Mouse (Mus musculus): ENCODE measurements around the gene Tnfrsf11a. TPM values are rescaled to one million over a fixed set of nuclear protein-coding genes. Genes with fewer than 3 reads are reported as not detected.
A peak's percentile ranks its signal among the peaks of the same experiment; 100 is the strongest.

Tnfrsf11a gene
- polyA plus RNA-seq (2015; fragmentation: Nextera tagmentation; extraction: Ambion mirVana), result 1.6 TPM in 2 replicates

DNA sequence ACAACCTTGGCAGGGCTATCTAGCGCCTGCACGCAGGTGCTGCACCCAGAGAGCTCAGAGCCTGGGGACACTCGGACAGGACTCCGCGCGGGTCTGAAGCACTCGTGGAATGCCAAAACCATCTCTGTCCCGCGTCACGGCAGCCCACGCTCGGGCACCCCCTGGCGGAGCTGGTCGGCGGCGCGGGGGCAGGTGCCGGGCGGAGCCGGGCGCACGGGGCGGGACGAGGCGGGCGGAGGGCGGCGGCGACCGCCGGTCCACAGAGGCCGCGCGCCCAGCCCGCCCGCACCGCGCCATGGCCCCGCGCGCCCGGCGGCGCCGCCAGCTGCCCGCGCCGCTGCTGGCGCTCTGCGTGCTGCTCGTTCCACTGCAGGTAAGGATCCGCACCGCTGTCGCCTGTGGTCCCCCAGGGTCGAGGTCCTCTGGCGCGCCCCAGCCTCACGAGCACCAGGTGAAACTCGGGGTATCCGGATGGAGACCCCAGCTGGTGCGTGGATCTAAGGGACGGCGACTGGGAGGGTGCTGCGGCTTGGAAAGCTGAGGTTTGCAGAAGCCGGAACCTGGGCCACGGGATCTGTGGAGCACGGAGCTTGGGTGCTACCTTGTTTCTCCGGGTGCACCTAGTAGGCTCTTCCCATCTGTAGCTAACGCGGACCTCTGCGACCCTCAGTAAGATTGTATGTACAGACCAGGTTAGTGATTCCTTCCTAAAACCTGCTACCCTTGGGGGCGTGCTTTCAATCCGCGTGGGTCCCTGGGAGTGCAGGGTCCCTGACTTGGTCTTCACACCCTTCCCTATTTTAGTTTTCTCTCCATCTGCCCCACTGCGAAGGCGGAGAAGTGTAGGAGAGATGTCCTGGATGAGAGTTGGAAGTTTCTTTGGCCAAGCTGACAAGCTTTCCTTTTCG is at the start of gene Tnfrsf11a:
Tnfrsf11a (plus strand) TSS at position 262 of the 908 bp plus-strand sequence.
- Histone ChIP-seq H3K4me1 (peaks cover 14% of the 10 kb centered on the region), H3K9ac (peak within 1 kb of the TSS; percentile 40), H3K4me2 (replicated peaks) (peak within 1 kb of the TSS; percentile 98), H3K4me3 (replicated peaks) (peak within 1 kb of the TSS; percentile 58), H3K27ac (replicated peaks) (no peak within 1 kb of the TSS), H3K9me3 (replicated peaks) (no peaks in the 10 kb centered on the region), H3K36me3 (no peaks in the 10 kb centered on the region), H3K27me3 (peaks cover 24% of the 10 kb centered on the region)
- peak; percentile 73 for ATAC-seq (ENCODE audit: insufficient number of reproducible peaks, low FRiP score, low TSS enrichment, low read depth)
- 3% methylated on average over 64 of the region's 77 CpGs for WGBS

DNA sequence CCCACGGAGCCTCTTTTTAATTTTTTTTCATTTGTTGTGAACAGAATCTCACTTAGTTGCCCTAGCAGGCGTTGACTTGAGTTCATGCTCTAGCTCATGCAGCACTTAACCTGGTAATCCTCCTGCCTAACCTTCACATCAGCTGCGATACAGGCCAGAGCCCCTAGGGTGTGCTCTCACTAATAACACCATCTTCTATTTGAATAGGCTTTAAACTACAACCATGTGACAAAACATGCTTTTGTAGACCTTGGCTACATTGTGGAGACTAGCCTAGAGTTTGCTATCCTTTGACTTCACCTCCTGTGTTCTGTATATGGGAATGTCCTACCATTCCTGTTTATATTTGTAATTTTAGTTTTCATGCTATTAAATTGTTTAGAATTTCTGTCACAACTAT is 45.2 kb upstream of the Tnfrsf11a start:
- H3K4me3 ChIP-seq (replicated peaks), result no peak overlapping the region
- no peaks in the 10 kb centered on the region for H3K4me1 ChIP-seq
- H3K9me3 ChIP-seq (replicated peaks), result no peaks in the 10 kb centered on the region
- no peak overlapping the region for H3K9ac ChIP-seq
- 70% methylated on average over 3 of the region's 3 CpGs for WGBS
- H3K27ac ChIP-seq (replicated peaks), result no peak overlapping the region
- peaks cover 18% of the 10 kb centered on the region; the same call in 1 of the 2 replicates for H3K36me3 ChIP-seq
- no peak for ATAC-seq (ENCODE audit: insufficient number of reproducible peaks, low FRiP score, low TSS enrichment, low read depth)
- no peaks in the 10 kb centered on the region for H3K27me3 ChIP-seq
- no peak overlapping the region for H3K4me2 ChIP-seq (replicated peaks)

DNA sequence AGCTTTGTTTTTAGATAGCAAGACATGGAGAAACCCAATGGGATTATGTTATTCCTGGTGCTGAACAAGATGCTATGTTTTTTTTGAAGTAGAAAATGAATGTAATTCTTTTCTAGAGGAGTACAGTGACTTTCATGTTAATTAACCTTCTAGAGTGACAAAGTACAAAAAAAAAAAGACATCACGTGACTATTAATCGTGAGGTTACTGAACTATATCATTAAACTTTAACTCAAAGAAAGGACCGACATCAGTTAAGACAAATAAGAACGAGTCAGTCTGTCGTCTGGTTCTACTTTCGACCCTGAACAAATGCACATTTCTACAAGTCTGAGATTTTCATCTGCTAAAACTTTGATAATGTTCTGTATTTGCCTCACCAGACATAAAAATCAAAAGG is 42.2 kb upstream of the Tnfrsf11a start:
- H3K36me3 ChIP-seq, result peaks cover 31% of the 10 kb centered on the region
- no peaks in the 10 kb centered on the region for H3K4me1 ChIP-seq
- H3K9ac ChIP-seq, result no peak overlapping the region
- H3K4me2 ChIP-seq (replicated peaks), result no peak overlapping the region
- ATAC-seq (ENCODE audit: insufficient number of reproducible peaks, low FRiP score, low TSS enrichment, low read depth), result no peak
- WGBS, result 75% methylated on average over 6 of the region's 6 CpGs
- H3K27ac ChIP-seq (replicated peaks), result no peak overlapping the region
- H3K4me3 ChIP-seq (replicated peaks), result no peak overlapping the region
- no peaks in the 10 kb centered on the region for H3K9me3 ChIP-seq (replicated peaks)
- no peaks in the 10 kb centered on the region for H3K27me3 ChIP-seq

DNA sequence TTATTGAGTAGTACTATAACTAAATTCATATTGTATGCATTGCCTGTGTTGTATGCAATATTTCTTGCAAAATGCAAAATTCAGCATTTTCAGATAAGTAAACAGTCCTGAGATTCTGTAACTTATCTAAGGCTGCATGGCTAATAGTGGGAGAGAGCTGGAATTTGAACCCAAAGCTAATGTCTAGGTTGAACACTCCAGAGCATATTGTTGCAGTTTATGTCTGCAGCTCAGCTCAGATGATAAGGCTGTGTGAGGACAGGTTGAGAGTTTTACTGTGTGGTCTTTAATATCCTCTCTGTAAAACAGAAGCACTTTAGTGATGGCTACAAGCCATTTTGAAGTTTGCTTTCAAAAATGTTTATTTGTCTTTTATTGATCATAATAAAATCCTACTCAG is 41.0 kb upstream of the Tnfrsf11a start:
- Histone ChIP-seq H3K9me3 (replicated peaks) (no peaks in the 10 kb centered on the region), H3K36me3 (peaks cover 39% of the 10 kb centered on the region), H3K27ac (replicated peaks) (no peak overlapping the region), H3K4me3 (replicated peaks) (no peak overlapping the region), H3K4me1 (no peaks in the 10 kb centered on the region), H3K4me2 (replicated peaks) (no peak overlapping the region), H3K9ac (no peak overlapping the region), H3K27me3 (no peaks in the 10 kb centered on the region)
- no peak for ATAC-seq (ENCODE audit: insufficient number of reproducible peaks, low FRiP score, low TSS enrichment, low read depth)

DNA sequence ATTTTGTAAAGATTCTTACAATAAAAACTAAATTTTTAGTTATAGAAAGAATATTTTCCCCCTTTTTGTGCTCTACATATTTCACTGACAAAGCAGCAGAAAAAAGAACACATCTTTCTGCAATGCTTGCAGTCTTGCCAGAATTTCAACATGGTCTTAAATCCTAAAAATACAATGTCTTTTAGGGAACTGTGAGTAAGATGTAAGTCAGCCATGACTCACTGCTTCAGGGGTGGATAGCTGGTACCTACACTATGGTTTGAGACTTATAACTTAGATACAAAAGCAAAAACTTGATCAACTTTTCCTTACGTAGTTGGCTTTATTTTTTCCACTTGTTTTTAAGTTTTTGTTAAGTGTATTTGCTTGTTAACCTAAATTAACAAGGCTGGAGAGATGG is 38.0 kb upstream of the Tnfrsf11a start:
- no peaks in the 10 kb centered on the region for H3K27me3 ChIP-seq
- H3K4me2 ChIP-seq (replicated peaks), result no peak overlapping the region
- no peak for ATAC-seq (ENCODE audit: insufficient number of reproducible peaks, low FRiP score, low TSS enrichment, low read depth)
- H3K4me3 ChIP-seq (replicated peaks), result no peak overlapping the region
- no peaks in the 10 kb centered on the region for H3K9me3 ChIP-seq (replicated peaks)
- peaks cover 47% of the 10 kb centered on the region for H3K36me3 ChIP-seq
- H3K4me1 ChIP-seq, result no peaks in the 10 kb centered on the region
- no peak overlapping the region for H3K9ac ChIP-seq
- 88% methylated on average over 1 of the region's 1 CpGs for WGBS
- no peak overlapping the region for H3K27ac ChIP-seq (replicated peaks)

DNA sequence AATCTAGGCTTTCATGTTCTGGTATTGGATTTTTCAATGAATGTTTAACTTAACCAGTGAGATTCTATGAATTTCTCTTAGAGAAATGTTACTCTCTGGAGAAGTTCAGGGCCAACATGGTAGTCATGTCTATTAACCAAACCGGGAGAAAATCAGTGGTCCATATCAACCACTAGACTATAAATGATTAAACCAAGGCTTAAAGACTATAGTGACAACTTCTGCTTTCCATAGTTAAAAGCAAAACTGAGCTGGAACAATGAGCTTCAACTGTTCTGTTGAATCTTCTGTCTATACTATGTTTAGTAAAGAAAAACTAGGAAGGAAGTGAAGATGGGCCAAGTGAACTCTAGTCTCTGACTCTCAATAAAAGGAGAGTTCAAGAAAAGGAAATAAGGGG is 34.1 kb upstream of the Tnfrsf11a start:
- no peak overlapping the region for H3K27ac ChIP-seq (replicated peaks)
- no peak overlapping the region for H3K4me2 ChIP-seq (replicated peaks)
- no peaks in the 10 kb centered on the region for H3K4me1 ChIP-seq
- ATAC-seq (ENCODE audit: insufficient number of reproducible peaks, low FRiP score, low TSS enrichment, low read depth), result no peak
- 86% methylated on average over 1 of the region's 1 CpGs for WGBS
- H3K27me3 ChIP-seq, result no peaks in the 10 kb centered on the region
- no peak overlapping the region for H3K9ac ChIP-seq
- no peaks in the 10 kb centered on the region for H3K9me3 ChIP-seq (replicated peaks)
- peaks cover 42% of the 10 kb centered on the region for H3K36me3 ChIP-seq
- no peak overlapping the region for H3K4me3 ChIP-seq (replicated peaks)

DNA sequence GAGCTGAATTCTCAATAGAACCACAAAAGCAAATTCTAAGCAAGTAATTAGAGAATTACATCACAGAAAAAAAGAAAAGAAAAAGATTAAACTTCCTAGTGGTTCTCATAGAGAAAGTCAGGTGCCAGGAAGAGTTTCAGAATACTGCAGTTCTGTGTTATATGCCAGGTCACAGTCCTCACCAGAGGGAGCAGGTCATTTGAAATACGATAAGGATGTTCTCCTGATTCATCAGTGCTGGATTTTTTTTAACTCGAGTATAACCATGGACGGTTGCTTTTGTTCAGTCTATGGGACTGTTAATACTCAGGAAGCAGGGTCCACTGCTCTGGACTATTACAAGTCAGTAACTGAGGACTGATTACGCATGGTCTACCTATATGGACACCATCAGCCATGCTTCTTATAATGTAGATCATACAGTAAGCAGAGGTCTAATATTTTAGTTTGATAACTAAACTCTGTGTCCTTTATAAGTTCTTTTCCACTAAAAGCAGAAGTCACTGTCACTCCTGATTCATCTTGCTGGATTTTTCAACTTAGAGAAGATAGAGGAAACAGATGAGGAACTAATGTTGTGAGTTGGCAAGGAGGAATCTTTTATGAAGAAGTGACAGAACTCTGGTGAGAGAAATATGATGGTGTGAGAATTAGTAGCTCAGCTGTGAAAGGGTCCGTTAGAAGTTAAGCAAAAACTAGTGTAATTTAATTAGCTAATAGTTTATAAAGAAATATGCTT is 33.5 kb upstream of the Tnfrsf11a start:
- 87% methylated on average over 5 of the region's 5 CpGs for WGBS
- no peak overlapping the region for H3K4me3 ChIP-seq (replicated peaks)
- H3K4me2 ChIP-seq (replicated peaks), result no peak overlapping the region
- H3K36me3 ChIP-seq, result peaks cover 37% of the 10 kb centered on the region
- H3K4me1 ChIP-seq, result no peaks in the 10 kb centered on the region
- no peak overlapping the region for H3K27ac ChIP-seq (replicated peaks)
- no peaks in the 10 kb centered on the region for H3K9me3 ChIP-seq (replicated peaks)
- H3K9ac ChIP-seq, result no peak overlapping the region
- no peaks in the 10 kb centered on the region for H3K27me3 ChIP-seq
- ATAC-seq (ENCODE audit: insufficient number of reproducible peaks, low FRiP score, low TSS enrichment, low read depth), result no peak

DNA sequence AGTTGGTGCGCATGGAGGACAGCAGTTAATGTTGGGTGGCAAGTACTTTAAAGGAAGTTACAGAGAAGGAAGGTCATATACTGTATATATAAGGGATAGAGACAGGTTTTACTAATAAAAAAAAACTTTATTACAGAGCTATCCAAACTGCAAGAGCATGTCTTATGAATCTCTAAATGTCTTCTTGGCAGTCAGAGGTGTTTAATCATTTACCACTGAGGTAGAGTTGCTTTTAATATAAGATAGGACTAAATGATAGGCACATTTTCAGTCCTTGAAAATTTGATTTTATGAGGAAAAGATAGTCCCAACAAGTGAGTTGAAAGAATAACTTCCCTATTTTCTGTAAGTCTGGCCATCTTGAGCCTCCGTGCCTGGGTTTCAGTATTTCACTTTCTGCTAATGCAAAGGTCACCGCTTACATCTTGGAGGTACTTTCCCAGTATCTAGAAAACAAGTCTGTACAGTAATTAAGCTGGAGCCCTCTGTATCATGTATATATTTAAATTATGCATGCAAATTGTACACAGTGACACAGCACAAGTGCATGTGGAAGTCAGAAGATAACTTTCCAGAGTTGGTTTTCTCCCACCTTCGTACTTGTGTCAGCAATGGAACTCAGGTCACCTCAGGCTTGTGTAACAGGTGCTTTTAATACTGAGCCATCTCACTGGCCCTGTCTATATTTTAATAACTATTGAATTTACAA is 32.3 kb upstream of the Tnfrsf11a start:
- Histone ChIP-seq H3K4me1 (no peaks in the 10 kb centered on the region), H3K27me3 (no peaks in the 10 kb centered on the region), H3K9ac (no peak overlapping the region), H3K4me2 (replicated peaks) (no peak overlapping the region), H3K4me3 (replicated peaks) (no peak overlapping the region), H3K27ac (replicated peaks) (no peak overlapping the region), H3K9me3 (replicated peaks) (no peaks in the 10 kb centered on the region), H3K36me3 (peaks cover 37% of the 10 kb centered on the region)
- 91% methylated on average over 4 of the region's 4 CpGs for WGBS
- ATAC-seq (ENCODE audit: insufficient number of reproducible peaks, low FRiP score, low TSS enrichment, low read depth), result no peak

DNA sequence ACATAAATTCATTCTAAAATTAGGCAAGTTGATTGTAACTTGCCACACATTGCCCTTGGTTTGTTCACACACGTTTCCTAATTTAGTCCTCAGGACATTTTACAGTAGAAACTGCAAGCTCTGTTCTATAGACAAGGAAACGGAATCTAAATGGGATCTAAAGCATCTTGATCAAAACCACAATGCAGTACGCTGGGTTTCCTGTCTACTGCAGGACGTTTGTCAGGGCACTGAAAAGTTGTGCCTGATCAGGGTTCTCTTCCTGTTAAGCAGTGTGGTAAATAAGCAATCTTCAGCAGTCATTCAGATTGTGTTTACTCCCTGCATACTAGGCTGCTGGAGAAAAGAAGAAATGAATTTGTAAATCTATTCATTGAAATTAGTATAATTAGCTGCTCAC is 28.3 kb upstream of the Tnfrsf11a start:
- WGBS, result 56% methylated on average over 4 of the region's 4 CpGs
- H3K4me1 ChIP-seq, result no peaks in the 10 kb centered on the region
- no peaks in the 10 kb centered on the region for H3K9me3 ChIP-seq (replicated peaks)
- ATAC-seq (ENCODE audit: insufficient number of reproducible peaks, low FRiP score, low TSS enrichment, low read depth), result no peak
- H3K9ac ChIP-seq, result no peak overlapping the region
- H3K4me3 ChIP-seq (replicated peaks), result no peak overlapping the region
- H3K27me3 ChIP-seq, result no peaks in the 10 kb centered on the region
- peaks cover 15% of the 10 kb centered on the region; the same call in 1 of the 2 replicates for H3K36me3 ChIP-seq
- no peak overlapping the region for H3K27ac ChIP-seq (replicated peaks)
- no peak overlapping the region for H3K4me2 ChIP-seq (replicated peaks)

DNA sequence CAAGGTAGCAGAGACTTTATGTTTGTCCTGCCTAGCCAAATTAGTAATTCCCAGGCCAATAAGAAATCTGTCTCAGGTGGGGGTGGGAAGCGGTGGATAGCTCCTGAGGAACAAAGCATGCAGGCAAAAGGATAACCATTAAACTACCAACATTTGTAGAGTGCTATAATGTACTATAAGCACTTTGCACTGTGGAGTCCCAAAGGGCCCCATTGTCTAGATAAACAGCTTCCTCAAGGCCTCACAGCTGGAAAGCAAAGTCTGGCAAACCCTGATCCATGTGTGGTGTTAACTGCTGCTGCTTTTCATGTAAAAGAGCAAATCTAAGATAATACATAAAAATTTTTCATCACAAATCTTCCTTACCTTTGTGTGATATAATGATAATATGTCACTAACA is 27.6 kb upstream of the Tnfrsf11a start:
- Histone ChIP-seq H3K9me3 (replicated peaks) (no peaks in the 10 kb centered on the region), H3K9ac (no peak overlapping the region), H3K36me3 (peaks cover 11% of the 10 kb centered on the region; the same call in 1 of the 2 replicates), H3K4me1 (no peaks in the 10 kb centered on the region), H3K4me3 (replicated peaks) (no peak overlapping the region), H3K4me2 (replicated peaks) (no peak overlapping the region), H3K27me3 (no peaks in the 10 kb centered on the region), H3K27ac (replicated peaks) (no peak overlapping the region)
- ATAC-seq (ENCODE audit: insufficient number of reproducible peaks, low FRiP score, low TSS enrichment, low read depth), result no peak
- WGBS, result 74% methylated on average over 1 of the region's 1 CpGs

DNA sequence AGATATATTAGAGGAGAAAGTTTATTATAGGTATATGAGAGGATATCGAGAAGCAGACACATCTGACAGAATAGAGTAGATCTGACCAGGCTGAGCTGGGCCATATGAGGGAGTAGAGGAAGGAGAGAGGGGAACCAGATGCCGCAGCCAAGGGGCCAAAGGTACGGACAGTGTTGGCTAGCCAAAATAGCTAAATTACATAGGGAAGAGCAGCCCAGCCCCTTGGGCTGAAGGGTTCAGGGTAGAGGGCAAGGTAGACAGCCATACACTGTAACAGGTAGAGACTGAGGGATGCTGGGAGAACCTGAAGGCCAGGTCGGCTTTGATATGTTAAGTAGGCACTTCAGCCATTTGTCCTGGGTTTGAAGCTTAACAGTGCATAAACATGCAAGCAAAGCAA is 21.7 kb upstream of the Tnfrsf11a start:
- Histone ChIP-seq H3K4me1 (no peaks in the 10 kb centered on the region), H3K36me3 (no peaks in the 10 kb centered on the region), H3K27ac (replicated peaks) (no peak overlapping the region), H3K4me3 (replicated peaks) (no peak overlapping the region), H3K27me3 (no peaks in the 10 kb centered on the region), H3K4me2 (replicated peaks) (no peak overlapping the region), H3K9ac (no peak overlapping the region), H3K9me3 (replicated peaks) (no peaks in the 10 kb centered on the region)
- ATAC-seq (ENCODE audit: insufficient number of reproducible peaks, low FRiP score, low TSS enrichment, low read depth), result no peak
- 89% methylated on average over 4 of the region's 4 CpGs for WGBS

Data from embryonic facial prominence, embryonic 15.5 days (tissue).